Mouse (Mus musculus) heart, postnatal 14 days (tissue): ENCODE measurements at regions not wholly inside any gene's neighbourhood (a gene's known extent, or its start where the extent isn't known, plus 50 kb on each side); places are given as distances from the start of the nearest gene placed in this dataset.
A peak's percentile ranks its signal among the peaks of the same experiment; 100 is the strongest.

Experiments used
- DNase-seq, 2 experiments: peaks; one replicate each; pipeline ENCODE4 v3.0.0; 2021 to 2022
- intact Hi-C: fragments of 180-260 bp; cut with DNase I; formaldehyde crosslinking; loops from one replicate; pipeline ENCODE4 v1.15.1; 2025

DNA sequence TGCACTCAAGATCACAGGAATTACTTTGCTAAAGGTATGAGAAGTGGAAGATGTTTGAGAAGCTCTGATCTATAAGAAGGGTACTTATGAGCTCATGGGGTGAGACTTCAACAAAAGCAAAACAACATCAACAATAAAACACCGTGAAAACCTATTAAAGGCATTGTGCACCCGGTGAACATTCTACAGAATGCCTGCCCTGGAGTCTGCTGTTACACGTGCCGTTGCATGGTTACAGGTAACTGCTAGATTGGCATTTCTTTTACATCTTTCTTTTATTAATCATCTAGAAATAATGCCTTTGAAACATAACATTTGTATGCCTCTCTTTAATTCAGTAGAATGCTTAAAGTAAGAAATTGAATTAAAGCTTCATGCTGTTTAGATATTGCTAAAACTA, 661.0 kb downstream of the Pcdh18 start:
- intact Hi-C loops: loop anchor here (10.0 kb wide), 2 partner anchors 1209 to 1809 kb away; no protein-coding TSS in a partner anchor
- DNase-seq: no peak

DNA sequence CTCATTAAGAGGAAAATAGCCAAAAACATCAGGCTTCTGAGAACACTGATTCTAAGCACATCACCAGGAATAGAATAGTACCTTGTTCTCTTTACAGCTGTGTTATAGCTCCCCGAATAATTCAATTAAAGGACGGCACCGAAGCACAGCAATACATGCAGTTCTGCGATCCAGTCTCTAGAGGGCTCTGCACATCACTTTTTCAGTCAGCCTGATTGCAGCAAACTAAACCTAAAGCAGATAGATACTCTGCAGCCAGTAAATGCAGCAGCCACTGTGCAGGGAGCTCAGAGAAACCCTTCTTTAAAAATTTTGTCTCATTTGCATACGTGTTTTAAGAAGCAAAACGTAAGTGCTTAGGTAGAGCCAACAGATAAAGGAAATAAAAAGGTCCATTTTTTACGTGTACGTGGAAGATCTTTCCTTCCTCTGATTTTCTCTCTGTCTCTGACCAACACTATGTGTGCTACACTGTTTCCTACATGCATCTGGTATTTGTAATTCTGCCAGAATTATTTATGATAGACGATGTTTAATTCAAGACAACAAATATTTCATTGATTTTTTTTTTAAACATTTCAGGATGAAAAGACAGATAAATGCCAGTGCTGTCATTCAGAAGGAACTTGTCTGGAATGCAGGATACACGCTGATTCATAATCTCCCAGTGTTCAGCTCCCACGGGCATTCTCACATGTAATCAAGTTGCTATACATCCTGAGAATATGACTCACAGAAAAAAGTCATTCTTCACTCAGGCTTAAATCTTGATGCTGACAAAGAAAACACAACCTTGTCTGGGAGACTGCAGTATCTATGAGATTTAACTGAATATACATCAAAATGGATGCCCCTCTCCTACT, 663.1 kb downstream of the Pcdh18 start:
- DNase-seq: peak; percentile 39 to 63
- intact Hi-C loops: loop anchor here (5.0 to 10.0 kb wide), 4 partner anchors 983 to 1811 kb away; no protein-coding TSS in a partner anchor

DNA sequence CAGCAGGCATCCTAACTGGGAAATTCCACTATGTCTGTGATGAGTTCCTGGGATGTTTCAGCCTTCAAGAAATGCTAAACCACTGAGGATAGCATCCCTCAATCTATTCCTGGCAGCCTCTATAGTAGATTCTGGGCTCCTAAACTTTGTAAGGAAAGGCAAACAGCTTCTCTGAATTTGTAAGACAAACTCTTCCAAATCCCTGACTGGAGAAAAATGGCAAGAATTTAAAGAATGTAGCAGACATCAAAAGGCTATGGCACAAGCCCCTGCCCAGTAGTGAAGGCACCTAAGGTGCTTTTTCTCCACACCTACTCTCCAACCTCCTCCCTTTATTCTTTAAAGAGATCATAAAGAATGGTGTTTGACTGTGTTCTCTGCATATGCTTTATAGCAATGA, 688.3 kb downstream of the Pcdh18 start:
- intact Hi-C loops: no loop called here
- no peak for DNase-seq

DNA sequence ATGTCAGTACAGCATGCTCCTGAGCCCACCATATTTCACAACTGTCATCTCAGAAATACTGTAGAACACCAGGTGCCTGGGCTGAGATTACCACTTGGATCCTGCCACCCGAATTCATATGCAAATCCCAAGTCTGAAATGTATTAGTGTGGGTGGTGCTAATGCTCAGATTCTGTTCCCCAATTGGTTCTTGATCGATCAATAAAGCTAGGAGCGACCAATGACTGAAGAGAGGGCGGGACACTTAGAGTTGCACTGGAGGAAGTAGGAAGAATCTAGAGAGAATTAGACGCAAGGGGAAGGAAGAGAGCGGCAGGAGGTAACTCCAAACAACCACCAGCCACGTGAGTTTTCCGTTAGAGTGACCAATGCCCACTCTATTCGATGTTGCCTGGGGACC, 695.0 kb downstream of the Pcdh18 start:
- no peak for DNase-seq
- intact Hi-C loops: no loop called here

DNA sequence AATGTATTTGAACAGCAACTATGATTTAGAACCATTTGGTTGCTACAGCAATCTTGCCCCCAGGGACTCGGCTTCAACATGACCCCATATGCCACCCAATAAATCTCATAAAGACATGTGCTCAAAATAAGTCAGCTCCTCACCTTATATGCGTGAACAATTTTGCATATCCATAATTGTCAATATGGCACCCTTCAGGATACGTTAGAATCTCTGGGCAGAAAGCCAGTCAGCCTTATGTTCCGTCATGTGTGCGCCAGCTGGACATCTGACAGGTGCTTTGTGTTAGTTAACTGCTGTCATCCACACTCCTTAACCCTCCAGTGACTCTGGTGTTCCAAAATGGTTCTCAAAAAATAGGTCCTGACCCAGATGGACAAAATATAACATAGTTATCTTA, 724.1 kb downstream of the Pcdh18 start:
- DNase-seq: no peak
- intact Hi-C loops: no loop called here

DNA sequence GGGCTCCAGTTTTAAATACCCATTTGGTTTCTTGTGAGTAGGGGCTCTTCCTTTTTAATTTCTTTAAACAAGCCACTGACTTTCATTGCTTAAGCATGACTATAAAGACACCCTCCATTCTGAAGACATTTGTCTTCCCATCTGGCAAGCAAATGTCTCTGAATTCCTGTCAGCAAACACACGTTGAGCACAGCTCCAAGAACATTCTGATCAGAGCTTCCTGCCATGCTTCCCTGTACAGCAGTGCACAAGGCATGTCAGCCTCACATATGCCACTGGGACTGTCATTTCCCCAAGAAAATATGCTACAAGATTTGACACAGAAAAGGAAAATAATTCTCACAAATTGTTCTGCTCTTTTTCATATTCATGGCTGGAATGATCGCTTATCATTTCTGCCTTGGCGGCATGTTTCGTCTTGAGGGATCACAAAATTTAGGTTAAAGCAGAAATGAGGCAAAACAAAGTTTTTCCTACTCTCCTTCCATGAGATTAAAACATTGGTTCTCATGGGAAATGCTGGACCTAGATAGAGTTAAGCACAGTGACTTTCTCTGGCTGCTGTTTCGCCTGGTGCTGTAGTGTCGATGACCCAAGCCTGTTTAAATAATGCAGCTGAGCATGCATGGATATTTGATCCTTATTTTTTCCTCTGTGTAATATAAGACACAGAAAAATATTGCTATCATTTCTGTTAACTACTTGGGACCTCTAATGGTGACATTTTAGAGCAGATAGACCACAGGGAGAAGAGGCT, 747.7 kb downstream of the Pcdh18 start:
- peak; percentile 2 for DNase-seq

More for the DNA sequence above, 747.7 kb downstream of the Pcdh18 start:
- intact Hi-C loops: no loop called here
